Mouse (Mus musculus): ENCODE data around the gene Preb. TPM values are rescaled to one million over a fixed set of nuclear protein-coding genes. Genes with fewer than 3 reads are reported as not detected.

Gene Preb
- total RNA-seq, 2 experiments from 2014 or later: 97.3 to 99.7 TPM

DNA sequence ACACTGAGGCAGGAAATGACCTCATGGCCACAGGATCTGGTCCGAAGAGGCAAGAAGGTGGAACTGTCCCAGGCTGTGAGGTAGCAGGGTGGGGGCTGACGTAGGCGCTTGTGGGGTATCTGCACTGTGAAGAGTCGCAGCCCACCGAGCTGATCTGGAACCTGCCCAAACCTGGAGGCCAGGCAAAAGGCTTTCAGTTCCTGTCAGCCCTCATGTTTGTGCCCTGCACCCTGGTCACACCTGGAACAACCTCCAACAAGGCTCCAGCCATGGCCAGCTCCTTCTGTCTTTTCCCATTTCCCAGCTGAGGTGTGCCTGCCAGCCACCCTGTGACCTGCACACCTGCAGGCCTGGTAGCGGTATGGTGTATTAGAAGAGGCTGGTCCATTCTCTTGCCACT, 2.3 kb downstream of the Preb start:
- no peak for DNase-seq (ENCODE audit: low spot score in 2 of 2)

DNA sequence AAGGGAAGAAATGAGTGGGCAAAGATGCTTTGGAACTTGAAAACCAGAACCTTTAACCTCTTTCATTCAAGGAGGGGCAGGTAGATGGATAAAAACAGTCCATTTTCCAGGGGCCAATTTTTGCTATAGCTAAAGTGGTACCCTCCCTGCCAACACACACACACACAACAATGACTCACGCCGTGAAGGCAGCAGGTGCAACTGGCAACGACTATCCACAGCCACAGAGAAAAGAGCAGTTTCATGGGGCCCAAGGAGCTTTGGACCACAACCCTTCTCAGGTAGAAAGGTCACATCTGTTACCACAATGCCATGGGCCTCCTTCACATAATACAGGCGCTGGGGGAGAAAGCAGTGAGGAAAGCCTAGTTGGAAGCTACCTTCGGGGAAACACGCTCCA, 4.4 kb downstream of the Preb start:
- DNase-seq (ENCODE audit: low spot score in 2 of 2): no peak

DNA sequence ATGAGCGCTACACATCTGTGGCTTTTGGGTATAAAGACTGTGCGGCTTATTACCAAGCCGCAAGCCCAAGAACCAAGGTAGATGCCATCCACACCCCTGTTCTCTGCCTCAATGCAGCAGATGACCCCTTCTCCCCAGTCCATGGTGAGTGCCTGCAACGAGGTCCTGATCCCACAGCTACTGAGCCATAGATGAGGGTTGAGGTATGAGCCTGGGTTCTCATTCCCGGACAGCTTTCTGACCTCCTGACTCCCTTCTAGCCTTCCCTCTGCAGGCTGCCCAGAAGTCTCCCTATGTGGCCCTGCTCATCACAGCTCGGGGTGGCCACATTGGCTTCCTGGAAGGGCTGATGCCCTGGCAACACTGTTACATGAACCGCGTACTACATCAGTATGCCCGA, 5.6 kb downstream of the Preb start:
- no peak for DNase-seq (ENCODE audit: low spot score in 2 of 2)

DNA sequence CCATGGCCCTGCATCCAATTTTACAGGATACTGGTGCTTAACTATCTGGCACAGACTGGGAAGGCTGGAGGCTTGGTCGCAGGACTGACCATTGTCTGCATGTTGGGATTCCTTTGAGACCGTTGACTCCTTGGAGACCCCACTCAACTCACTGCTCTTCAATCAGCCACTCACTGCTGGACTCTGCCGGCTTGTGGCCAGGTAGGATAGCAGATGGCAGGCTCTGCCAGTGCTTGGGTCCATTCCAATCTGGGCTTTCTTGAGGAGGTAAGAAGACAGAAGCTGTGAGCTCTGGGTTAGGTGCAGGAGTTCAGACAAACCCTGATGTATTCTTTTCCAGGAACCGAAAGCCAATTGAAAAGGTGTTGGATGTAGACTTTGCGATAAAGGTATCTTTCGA, 6.1 kb downstream of the Preb start:
- DNase-seq (ENCODE audit: low spot score in 2 of 2): no peak

DNA sequence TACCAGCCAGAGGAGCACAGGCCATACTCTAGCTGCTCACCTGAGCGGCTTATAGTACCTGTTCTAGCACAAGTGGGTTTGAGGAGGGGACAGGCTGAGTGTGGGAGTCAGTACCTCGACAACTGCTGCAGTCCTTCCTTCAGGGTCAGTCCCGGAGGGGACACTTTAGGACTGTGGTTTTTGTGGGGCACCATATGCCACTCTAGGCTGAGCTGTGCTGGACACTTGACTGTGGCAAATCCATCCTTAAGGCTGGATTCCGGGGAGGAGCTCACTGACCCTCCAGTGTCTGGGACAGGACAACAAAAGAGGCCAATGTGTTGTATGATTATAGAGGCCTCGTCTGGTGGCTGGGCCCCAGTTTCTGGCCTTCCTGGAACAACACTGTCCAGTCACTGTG, 7.6 kb downstream of the Preb start:
- no peak for DNase-seq (ENCODE audit: low spot score in 2 of 2)

DNA sequence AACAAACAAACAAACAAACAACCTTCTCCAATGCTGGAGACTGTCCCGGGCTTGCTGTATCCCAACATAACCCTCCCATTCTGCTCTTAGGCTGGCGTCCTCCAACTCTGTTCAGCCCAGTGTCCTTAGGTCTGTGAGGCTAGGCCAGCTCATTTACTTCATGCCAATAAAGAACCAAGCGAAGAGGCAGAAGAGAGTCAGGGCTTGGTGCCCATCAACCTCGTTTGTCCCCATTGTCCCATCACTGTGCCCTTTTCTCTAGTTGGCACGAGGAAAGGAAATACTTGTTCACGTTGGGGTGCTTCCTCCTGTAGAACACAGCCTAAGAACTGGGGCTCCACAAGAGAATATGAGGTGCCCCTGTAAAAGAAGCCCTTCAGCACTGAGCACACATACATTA, 8.5 kb downstream of the Preb start:
- no peak for DNase-seq (ENCODE audit: low spot score in 2 of 2)

DNA sequence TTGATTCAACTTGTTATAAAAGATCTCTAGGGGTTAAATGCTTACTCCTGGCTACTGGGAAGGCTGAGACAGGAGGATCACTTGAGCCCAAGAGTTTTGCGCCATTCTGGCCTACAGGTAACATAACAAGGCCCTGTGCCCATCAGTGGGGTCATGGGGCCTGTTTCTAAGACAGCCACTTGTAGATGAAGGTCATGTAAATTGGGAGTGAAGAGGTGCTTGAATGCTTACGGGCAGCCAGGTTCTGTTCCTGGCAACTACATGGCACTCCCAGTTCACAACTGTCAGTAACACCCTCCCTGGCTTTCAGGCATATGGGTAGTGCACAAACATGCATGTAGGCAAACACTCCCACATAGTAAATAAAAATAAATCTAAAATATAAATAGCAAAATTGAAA, 9.2 kb downstream of the Preb start:
- no peak for DNase-seq (ENCODE audit: low spot score in 2 of 2)

DNA sequence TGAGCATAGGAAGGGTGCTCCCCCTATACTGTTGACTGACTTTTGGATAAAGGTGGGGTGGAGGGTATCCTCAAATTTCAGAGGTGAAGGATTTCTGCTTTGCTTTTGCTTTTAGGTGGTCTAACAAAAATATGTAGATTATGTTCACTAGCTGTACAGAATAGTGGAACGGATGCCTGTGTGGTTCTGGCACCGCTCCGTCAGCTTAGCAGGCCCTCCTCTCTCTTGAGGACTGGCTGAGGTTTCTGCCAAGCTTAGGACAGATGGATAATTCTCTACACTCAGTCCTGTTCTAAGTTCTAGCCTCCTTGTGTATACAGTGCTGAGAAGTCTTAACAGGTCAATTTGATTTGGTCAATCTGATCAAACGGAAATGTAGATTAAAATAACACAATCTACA, 9.7 kb downstream of the Preb start:
- DNase-seq (ENCODE audit: low spot score in 2 of 2): no peak

DNA sequence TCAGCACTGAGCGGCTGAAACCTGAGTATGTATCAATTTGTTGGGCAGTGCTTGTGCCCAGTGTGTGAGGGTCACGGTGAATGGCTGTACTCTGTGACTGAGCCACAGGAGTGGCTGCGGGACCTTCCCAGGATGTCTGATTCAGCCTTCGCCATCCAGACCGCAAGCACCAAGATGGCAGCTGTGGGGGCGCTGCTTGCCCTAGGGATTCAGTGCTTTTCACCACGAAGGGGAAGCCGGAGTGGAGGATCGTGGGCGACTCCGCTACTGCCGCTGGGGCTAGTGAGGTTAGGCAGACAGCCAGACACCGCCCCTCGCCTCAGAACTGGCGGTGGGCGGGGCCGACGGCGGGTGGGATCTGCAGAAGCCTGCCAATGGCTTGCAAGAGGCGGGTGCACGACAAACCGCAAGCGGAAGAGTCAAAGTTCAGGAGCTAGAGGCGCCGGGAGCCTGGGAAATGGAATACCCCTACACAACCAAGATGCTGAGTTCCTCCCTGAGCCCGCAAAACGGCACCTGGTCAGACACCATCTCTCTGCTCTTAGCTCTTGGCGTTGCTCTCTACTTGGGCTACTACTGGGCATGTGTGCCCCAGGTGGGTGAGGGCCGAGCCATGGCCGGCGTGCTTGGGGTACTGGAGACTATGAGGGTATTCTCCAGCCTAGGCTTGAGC, 10.4 kb downstream of the Preb start:
- peak; percentile 83 to 92 for DNase-seq (ENCODE audit: low spot score in 2 of 2)

DNA sequence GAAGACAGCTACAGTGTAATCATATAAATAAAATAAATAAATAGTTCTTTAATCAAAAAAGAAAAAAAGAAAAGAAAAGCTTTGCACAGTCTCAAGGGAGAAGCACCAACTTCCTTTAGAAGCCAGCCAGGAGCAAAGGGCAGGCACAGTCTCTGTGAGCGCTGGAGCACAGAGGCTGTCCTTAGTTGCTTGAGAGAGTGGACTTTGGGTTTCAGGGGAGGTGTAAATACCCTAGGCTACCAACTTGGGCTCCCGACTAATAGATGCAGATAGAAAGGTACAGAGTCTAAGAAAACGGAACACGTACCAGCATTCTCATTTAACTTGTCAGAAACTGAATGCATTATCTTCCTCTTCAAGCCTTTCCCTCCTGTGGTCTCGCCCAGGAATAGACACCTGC, 11.5 kb downstream of the Preb start:
- no peak for DNase-seq (ENCODE audit: low spot score in 2 of 2)

DNA sequence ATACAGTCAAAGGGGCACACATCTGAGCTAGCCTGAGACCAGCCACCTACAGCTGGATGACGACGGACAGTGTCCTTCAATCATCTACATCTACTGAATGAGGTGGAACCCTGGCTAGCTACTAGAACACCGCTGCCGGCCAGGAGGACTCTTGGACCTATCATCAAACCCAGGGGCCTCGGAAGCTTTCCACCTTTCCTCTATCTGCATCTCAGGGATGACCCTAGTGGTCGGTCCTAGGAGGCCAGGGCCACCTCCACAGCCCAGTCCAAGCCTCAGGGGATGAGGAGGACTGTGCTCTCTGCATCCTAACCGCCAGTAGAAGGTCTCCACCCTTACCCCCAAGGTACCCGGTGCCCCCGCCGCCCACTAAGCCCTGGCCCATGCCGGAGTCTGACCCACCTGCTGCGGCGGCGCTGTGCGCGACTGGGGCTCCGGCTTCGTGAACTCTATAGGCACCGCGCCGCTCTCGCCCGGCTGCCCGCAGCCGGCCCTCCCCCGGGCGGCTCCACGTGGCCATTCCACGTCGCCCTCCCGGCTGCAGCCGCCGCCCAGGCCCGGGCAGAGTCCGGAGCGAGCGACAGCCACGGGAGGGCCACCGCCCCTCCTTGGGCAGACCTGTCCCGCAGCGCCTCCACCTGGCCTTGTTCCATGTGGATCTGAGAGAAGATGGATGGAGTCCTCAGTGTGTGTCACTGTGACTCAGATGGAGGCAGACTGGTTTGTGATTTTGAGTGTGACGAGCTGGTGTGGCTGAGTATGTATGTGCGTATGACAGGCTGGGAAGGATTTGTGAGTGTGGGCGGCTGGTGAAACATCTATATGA, 15.0 kb downstream of the Preb start, which contains the start of gene Cgref1:
TSS of gene Cgref1 (minus strand) at position 636 of the 826 bp plus-strand sequence.
- DNase-seq (ENCODE audit: low spot score in 2 of 2): peak; percentile 46 to 65

DNA sequence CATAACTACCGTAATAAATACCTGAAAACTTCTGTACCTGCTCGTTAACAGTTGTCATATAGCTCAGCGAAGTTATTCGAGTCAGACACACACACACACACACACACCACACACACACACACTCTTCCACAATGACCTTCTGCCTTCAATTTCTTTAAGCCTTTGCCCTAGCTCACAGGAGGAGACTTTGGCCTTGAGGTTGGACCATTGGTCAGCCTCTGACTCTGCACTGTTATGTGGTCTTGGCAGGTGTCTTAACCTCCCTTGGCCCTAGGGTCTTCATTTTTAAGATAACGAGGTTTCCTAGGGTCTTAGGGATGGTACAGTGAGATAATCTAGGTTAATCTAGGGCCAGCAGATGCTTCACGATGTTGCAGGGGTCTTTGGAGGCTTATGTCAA, 15.8 kb downstream of the Preb start:
- DNase-seq (ENCODE audit: low spot score in 2 of 2): no peak

DNA sequence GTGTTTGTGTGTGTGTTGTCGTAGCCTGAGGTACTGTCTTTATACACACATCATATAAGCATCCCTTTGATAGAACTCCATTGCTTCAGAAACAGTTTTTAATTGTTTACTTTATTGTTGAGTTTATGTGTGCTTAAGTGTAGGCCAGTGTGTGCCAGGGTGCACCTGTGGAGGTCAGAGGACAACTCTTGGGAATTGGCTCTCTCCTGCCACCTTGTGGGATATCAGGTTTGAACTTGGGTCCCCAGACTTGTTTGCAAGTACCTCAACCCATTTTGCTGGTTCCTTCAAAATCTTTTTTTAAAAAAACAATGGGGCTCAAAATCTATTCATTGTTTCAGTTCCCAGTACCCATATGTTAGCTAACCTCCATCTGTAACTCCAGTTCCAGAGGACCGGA, 17.2 kb downstream of the Preb start:
- no peak for DNase-seq (ENCODE audit: low spot score in 2 of 2)

DNA sequence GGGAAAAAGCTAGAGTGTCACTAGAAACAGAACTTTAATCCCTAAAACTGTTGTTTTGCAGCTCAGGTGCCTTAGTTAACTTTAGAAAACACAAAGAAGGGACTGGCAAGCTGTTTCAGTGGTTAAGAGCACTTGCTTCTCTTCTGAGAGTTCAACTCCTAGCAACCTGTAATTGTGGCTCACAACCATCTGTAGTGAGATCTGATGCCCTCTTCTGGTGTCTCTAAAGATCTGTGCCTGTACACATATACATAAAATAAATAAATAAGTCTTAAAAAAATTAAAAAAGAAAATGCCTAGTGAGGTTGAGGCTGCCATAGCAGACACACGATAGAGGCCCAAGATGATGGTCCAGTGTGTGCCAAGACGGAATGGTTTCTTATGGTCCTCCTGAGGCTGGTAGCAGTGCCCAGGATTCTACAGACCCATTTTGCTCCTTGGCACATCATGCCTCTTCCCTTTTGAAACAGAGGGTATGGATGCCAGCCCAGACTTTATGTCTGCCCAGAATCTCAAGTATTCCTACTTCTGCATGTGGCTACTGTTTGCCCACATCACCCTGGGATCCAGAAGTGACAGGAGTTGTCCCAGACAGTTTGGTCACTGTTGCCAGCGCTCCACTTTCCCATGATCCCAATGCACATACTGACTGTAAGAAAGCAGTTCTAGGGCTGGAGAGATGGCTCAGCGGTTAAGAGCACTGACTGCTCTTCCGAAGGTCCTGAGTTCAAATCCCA, 25.3 kb downstream of the Preb start:
- no peak for DNase-seq (ENCODE audit: low spot score in 2 of 2)

DNA sequence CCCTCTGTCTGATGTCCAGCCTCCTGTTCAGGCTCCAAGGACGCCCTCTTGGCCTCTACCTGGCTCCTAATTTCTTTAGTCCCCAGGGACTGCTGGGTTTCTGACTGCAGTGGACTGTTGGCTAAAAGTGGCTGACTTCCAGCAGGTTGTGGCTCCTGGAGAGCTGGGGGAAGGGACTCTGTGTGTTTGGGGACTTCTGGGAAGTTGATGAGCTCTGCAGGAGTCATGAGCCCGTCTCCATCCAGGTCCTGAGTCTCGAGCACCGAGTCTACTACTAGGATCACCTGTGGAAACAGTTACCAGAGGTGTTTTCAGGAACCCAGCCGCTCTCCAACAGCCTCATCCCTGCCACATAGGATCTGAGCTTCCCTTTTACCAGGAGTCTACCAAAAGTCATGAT, 26.5 kb downstream of the Preb start:
- DNase-seq (ENCODE audit: low spot score in 2 of 2): no peak

DNA sequence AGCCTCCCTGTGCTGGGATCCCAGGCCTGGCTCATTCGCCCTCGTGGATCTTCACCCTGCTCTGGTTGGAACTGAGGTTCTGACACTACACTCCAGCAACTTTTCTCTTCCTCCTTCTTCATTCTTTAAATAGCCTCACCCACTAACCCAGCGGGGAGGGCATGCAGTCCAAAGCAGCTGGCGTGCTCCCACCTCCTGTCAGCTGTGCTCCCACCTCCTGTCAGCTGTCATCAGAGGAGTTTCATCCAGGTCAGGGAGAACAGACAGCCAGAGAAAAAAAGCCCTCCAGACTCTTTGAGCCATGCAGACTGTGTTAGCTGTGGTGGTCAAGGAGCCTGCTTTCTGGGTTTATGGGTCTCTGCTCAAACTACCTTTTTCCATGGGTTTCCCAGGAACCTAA, 28.8 kb downstream of the Preb start:
- DNase-seq (ENCODE audit: low spot score in 2 of 2): no peak

DNA sequence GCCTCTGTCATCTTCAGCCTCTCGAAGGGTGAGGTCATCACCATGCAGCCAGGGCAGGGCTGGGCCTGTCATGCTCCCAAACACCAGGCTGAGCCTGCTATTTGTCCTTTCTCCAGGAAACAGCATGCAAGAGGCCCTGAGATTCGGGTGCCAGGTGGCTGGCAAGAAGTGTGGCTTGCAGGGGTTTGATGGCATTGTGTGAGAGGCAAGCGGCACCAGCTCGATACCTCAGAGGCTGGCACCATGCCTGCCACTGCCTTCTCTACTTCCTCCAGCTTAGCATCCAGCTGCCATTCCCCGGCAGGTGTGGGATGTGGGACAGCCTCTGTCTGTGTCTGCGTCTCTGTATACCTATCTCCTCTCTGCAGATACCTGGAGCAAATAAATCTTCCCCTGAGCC, 29.3 kb downstream of the Preb start:
- no peak for DNase-seq (ENCODE audit: low spot score in 2 of 2)

DNA sequence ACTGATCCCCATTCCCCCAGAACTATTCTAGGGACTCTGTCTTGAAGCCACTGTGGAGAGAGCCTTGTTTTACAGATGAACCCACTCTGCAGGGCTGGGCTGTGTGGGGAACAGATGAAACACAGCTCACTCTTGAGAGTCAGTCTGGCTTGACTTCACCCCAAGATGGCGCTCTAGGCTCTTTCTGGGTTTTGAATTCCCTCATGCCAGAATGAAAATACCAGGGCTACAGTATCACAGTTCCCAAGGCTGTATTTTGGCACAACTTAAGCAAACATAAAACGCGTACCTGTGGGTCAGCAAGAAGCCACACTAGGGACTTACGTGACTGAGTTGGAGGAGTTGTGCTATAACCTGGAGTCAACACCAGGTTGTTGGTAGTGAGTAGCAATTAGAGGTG, 30.0 kb downstream of the Preb start:
- DNase-seq (ENCODE audit: low spot score in 2 of 2): peak in 1 of 2 experiments; percentile 81

DNA sequence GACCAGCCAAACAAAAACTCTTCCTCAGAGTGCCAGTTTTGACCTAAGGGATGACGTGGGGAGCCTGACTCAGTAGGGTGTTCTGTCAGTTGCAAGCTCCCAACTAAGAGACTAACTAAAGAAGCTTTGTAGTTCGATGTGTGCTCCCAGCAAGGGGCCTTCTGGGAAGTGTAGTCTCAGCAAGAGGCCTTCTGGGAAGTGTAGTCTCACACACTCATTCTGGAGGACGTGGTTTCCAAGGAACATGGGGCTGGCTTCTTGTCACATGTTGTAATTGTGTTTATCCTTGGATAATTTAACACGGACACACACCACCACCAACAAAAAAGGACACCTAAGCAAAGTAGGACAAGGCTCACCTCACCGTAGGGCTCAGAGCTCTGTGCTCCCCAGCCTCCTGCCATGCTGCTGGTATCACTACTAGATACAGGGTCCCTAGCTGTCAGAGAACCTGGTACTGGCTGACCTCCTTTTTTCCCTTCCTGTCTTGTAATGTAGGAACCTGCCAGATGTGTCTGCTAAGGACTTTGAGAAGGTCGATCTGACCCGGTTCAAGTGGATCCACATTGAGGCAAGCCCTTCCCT, 32.1 kb downstream of the Preb start:
- DNase-seq (ENCODE audit: low spot score in 2 of 2): no peak

DNA sequence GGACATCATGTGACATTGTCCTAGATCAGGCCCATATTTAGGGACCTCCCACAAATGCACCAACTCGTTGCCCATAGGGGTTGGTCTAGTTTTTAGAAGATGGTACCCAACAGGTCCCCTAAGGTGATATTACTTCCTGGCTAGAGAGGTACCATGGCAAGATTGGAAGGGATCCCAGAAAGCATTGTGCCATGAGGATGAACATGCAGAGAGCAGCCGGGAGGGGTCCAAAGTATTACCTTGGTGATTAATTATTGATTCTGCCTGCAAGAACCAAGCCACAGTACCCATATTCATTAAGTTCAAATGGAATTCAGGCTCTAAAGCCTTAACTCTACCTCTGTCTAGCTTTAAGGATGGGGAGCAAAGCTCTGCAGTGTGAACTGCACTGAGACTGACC, 34.1 kb downstream of the Preb start:
- no peak for DNase-seq (ENCODE audit: low spot score in 2 of 2)

DNA sequence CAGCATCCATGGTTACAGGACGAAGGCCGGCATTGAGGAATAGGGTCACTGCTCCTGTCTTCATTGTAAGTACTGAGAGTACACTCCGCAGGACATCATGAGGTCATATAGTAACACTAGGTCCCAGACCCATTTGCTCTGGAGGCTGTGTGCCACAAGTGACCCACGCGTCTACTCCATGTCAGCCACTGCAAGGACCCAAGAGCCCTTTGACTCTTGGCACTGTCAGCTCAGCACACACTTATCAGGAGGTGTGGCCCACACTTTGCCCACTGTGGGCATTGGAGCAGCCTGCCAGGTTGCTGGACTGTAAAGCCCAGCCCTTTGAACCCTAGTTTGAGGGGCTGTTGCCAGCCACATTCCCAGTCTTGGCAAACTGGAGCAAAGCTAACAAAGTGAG, 34.9 kb downstream of the Preb start:
- DNase-seq (ENCODE audit: low spot score in 2 of 2): no peak

DNA sequence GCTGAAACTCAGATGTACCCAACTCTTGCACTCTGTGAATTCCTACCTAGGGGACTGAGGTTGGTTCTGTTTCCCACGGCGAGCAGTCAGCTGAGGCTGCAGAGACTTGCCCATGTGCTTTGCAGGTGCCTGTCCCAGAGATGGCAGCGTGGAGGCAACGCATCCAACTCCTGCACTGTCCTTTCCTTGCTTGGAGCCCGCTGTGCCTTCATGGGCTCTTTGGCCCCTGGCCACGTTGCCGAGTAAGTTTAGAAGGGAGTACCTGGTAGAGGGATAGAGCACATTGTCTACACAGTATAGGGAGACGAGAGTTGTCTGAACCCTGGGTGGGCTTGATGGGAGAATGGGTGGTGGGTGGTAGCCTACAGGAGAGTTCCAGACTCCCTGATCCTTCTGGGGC, 35.5 kb downstream of the Preb start:
- DNase-seq (ENCODE audit: low spot score in 2 of 2): no peak

Measured in gastrocnemius, postnatal 4 days (tissue).